Mouse (Mus musculus) B cell, adult 67 days (primary cell): ENCODE measurements around the gene Lhx4. TPM values are rescaled to one million over a fixed set of nuclear protein-coding genes. Genes with fewer than 3 reads are reported as not detected.

Source experiments
- total RNA-seq, 2 experiments: library from RNA; stranded (reverse); gene quantifications; 4 replicates each; pipeline ENCODE4 v1.2.4; 2023

Lhx4 gene
- total RNA-seq: not detected

DNA sequence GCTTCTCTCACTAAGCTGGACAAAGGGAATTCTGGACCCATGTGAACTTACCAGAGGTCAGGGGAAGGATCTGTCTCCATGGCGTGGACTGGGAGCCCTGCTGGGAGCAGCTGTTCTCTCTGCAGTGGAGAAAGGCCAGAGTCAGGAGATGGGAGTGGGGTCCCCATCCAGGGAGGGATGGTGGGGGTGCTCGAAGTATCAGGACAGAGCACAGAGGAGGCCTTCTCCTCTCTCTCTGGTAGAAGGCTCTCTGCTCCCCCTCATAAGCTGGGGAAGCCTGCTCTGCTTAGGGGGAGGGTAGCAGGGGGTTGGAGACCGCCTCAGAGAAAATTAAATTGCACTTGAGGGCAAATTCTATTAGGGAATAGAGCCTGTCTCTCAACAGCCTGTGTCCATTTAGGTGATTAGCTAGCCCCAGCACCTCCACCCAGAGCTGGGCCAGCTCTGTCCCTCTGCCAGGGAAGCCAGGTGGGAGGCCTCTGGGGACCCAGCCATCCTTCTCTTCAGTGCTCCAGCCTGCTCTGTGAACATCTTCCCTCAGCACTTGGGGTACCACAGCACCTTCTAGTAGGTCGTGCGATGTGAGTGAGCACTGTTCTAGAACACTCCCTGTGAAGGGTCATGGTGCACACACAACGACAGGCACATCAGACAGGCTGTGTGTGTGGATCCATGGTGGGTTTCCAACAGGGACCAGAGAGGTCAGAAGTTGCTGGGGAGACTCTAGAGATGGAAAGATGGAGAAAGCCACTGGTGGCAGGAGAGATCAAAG, at the start of gene Lhx4:
TSS of gene Lhx4 (minus strand) at position 201 of the 772 bp plus-strand sequence.

Other genes starting within 250 kb of the Lhx4 start
- gene Acbd6, start 193.6 kb downstream of the Lhx4 start, total RNA-seq: 10 to 100 TPM; 45.4 to 48.5 TPM
- gene Qsox1, start 61.2 kb upstream of the Lhx4 start, total RNA-seq: 10 to 100 TPM; 18.5 to 24.5 TPM
- 10 to 100 TPM; 76.7 to 78.0 TPM for gene Cep350, start 221.6 kb upstream of the Lhx4 start, total RNA-seq